Mouse (Mus musculus) hematopoietic stem cell, adult 5-6 weeks (primary cell): ENCODE measurements around the gene A1bg. TPM values are rescaled to one million over a fixed set of nuclear protein-coding genes. Genes with fewer than 3 reads are reported as not detected.

Experiments
- ATAC-seq, 2 experiments: fragments of 125-278 bp in 1 of 2; replicated peaks in 1 of 2; 2 replicates each; pipeline ENCODE4 v1.8.0; 2016 to 2017; ENCODE audit warnings: inconsistent platforms in 2 of 2, mild to moderate bottlenecking in 2 of 2, moderate number of reproducible peaks in 2 of 2, low read depth in 1 of 2, moderate TSS enrichment in 1 of 2; ENCODE audit not compliant: low FRiP score in 2 of 2, poor library complexity in 2 of 2, severe bottlenecking in 2 of 2, insufficient read depth in 1 of 2, low TSS enrichment in 1 of 2
- total RNA-seq: library from RNA; stranded (forward); fragments of 172-1452, 232-1000 nt; gene quantifications from 2 replicates; pipeline ENCODE4 v1.2.3, GENCODE M21; 2017

The A1bg gene
- total RNA-seq, result not detected in 2 replicates

DNA sequence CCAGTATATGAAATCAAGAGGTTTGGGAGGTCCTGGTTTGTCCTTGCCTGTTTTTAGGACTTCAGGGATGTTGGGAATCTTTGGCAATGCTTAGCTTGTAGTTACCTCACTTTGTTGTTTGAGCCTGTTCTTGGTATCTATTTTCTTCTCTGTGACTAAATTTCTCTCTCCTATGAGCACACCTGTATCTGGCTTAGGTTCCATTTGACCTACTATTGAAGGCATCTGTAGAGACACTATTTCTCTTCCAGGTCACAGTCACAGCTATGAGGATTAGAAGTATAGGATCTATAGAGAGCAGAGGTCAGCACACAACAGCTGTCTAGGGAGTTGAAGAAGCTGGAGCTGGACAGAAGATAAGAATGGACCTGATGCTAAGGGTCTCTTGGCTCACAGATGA, at the start of gene A1bg:
A1bg (minus strand) TSS at position 101 of the 400 bp plus-strand sequence.
- ATAC-seq, result no peak

DNA sequence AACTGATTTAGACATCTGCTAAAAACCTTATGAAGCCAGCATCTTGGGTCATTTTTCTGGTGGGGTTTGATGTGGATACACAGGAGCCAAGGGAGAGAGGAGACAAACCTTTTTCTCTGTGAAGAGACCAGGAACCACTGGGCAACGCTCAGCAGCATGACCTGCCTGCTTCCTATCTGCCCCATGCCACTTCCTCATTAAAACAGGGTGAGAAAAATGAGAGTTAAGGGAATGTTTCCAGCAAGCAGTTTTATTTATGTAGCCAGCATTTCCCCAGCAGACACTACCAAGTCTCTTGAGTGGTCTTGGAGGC, 45.7 kb upstream of the A1bg start:
- no peak for ATAC-seq

DNA sequence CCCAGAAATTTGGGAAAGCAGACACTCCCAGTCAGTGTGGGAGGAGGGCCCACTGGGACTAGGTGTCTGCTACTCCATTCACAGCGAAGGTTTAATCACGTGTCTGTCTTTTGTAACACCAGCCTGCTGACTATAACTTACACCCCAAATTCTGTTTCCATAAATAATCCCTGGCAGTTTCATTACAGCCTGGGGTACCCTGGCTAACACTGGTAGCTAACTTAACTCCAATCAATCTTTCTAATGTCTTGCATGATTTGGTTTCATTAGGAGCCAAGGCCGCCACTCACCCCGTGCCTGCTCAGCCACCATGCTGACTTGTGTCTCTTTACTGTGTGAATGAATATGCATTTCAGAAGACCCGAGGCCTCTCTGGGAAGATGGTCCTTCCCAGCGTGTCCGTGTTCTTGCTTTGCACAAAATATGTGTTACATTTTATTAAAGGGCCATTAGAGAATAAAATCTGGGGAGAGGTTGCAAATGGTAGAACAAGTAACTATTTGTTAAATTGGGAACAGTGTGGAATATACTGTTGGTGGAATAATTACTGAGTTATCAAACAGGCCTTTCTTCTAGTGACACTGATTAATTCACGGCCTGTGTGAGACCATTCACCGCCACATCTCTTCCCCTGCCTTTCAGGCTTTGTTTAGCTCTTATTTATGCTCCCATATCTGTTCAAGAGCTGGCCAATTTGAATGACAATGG, 45.2 kb upstream of the A1bg start:
- no peak for ATAC-seq

DNA sequence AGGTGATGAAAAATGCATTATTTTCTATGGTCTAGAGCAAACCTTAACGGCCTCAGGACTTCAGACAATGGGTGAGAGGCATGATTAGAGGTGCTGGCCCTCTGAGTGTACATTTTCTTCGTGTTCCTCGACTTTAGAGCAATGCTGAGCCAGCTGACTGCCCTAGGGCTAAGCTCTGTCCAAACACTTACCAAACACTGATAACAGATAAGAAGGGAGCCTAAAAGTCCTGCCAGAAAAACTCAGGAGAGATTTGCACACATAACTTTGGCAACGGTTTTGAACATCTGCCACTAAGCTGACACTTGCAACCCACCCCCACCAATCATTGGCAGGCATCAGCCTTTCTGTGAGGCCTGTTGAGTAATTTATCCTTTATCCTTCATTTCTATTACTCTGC, 2.9 kb upstream of the A1bg start:
- no peak for ATAC-seq

DNA sequence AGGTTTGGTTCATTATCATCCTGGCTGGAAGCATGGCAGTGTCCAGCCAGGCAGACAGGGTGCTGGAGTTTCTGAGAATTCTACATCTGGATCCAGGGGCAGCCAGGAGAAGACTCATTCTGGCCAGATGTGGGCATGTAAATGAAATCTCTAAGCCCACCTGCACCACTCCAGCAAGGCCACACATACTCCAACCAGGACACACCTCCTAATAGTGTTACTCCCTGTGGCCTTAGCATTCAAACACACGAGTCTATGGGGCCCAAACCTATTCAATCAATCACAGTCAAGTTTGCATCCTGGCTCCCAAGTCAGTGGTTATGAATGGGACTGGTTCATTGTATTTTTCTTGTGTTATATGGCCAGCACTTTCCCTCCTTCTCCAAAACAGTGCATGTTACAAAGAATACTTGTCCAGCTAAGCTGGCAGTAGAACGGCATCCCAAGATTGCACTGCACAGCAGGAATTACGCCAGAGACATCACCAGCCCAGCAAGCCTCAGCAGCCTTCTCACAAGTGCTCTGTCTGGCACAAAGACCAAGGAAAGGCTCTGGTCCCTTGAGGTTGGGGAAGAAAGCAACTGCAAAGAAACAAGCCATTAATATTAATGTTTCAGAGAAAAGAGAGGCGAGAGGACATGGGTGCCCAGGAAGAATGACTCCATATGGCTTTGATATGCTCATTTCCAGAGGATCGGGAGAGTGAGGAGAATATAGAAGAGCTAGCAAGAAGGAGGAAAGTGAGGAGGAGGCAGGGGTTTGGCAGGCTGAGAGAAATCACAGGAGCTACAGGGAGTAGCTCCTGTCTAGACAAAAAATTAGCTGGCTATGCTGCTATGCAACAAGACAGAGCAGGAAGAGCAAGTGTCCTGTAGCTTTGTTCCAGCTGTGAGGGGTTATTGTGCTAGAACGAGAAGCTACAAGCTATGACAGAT, 18.8 kb downstream of the A1bg start:
- ATAC-seq, result no peak

DNA sequence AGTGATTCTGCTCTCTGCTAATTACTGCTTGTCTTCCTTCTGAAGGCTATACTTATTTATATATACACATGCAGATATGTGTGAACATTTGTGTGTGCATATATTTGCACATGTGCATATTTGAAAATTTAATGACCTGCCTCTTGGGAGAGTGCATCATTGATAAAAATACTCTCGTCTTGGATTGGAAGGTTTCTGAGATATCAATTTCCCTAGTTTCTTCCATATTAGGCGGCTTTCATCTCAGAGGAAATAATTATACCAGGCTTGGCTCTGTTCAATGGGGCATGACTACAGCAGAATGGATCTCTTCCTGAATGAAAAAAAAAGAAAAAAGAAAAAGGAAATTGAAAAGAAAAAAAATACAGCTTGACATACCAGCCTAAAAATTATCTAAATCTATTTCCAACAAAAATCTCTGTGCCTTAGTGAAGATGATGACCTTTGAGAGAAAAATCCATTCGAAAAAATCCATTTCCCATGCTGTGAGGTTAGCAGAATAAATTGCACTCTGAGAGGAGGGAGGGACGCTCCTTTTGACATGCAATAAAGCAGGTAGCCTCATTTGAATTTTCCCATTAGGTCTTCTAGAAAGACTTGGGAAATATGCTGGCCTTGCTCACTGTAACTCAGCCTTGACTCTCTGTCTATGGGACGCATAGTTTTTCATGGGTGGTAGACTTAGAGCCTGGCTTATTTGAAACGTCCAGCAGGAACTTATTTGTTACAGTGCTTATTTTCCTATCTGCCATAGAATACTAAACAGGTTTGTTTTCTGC, 24.4 kb downstream of the A1bg start:
- no peak for ATAC-seq

DNA sequence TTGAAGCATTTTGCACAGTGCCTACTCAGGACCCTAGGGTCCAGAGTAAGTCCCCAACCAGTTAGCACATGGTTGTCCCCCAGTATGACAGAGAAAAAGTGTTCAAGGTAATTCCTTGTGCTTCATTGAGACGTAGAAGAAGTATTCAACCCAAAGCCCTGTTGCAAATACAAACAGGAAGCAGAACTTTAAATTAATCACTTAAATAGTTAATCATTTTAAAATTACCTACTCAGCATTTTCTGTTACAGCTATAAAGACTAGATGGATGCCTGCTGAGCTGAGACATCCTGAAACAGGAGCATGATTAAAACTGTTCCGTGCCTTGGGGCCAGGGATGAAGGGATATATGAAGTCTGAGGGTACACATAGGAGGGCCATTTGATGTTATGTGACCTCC, 26.8 kb downstream of the A1bg start:
- ATAC-seq, result no peak

DNA sequence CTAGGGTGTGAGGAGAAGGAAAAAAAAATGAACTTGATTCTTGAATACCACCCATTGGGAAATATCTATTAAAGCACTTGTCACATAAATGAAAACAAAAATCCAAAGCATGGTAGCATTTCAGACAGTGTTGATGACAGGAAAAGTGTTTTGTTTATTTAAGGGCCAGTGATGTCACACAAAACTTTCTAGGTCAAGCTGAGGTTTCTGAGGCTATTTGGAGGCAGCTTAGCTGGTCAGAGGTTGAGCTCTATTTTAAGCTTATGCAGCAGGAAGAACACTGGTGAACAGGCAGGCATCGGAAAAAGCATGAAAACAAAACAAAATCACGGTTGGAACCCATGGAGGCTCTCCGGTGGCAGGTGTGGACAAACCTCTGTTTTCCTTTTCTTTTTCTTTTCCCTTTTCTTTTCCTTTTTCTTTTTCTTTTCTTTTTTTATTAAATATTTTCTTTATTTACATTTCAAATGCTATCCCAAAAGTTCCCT, 29.8 kb downstream of the A1bg start:
- ATAC-seq, result no peak

DNA sequence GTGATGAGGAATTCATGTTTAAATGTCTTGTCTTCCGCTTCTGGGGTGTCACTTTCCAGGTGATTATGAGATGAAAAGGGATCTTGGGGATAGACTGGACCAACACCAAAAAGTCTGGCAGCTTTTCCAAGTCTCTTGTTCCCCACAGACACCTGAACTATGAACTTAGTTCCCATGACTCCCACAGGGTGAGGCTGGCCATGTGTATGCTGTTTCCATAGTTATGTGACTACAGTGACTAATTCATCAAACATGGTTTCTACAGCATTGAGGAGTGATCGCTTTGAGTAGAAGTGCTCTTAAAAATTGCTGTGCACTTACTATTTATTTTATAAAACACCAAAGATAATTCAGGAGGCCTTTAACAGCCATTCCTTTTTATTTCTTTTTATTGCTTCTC, 34.1 kb downstream of the A1bg start:
- no peak for ATAC-seq

DNA sequence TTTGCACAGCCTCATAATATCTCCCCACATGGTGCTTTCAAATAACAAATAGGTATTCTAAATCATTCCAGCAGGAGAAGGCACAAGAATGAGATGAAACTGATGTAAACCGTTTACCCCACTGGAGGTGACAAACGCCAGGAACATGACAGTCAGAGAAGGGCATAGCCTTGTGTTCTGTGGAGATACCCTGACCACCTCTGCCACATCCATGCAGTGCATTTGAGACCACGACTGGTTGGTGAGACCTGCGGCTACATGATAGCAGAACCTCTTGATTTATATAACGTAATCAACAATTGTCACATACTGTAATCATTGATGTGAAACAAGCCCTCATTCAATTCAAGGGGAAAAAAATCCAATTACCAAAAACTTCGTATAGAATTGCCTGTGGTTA, 47.1 kb downstream of the A1bg start:
- no peak for ATAC-seq

DNA sequence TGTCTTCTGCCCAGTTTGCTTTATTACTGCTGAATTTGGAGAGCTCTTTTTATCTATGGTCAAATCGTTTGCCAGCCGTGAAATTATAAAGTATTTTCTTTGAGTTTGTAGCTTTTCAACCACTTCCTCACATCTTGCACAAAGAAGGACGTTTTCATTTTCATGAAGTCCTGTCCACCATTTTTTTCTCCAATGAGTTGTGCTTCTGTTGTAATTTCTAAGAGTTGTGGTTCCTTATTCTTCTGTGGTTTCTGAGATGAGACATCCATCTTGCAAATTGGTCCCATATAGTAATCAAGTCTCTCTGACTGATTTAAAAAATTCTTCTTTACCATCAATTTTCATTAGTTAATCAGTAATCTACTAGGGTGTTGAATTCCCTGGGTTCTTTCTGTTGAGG, 60.4 kb downstream of the A1bg start:
- ATAC-seq, result no peak

DNA sequence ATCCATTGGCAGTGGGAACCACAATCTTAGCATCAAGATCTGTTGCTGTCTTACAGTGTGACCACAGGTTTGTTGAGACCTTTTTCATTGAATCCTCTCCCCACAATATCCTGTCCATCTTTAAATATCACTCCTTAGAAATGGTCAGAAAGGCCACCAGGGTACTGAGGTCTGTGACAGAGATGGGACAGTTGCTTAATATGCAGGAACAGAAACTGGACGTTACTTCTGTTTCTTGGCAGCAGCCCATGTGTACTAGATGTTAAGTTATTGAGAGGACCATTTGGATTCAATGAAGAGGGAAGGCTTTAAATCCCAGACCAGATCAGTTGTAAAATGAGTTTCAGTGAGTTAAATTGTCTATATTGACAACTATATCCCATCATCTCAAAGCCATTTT, 67.7 kb downstream of the A1bg start:
- ATAC-seq, result no peak

DNA sequence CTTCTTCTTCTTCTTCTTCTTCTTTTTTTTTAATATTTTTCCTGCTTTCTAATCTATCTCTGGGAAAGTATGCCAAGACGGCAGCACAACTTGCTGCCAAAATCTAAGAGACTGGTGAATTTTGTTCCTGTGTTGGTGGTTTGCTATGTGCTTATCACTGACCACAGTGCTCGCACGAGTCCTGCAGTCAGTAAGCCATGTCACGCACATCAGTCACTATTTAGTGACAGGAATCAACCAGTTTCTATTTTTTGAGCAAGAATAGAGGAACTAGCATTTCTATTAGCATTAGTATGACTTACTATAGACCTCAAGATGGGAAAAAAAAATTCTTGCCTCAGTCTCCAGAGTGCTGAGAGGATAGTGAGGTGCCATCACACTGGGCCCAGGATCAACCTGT, 68.7 kb downstream of the A1bg start:
- ATAC-seq, result peak; percentile 68 to 72

DNA sequence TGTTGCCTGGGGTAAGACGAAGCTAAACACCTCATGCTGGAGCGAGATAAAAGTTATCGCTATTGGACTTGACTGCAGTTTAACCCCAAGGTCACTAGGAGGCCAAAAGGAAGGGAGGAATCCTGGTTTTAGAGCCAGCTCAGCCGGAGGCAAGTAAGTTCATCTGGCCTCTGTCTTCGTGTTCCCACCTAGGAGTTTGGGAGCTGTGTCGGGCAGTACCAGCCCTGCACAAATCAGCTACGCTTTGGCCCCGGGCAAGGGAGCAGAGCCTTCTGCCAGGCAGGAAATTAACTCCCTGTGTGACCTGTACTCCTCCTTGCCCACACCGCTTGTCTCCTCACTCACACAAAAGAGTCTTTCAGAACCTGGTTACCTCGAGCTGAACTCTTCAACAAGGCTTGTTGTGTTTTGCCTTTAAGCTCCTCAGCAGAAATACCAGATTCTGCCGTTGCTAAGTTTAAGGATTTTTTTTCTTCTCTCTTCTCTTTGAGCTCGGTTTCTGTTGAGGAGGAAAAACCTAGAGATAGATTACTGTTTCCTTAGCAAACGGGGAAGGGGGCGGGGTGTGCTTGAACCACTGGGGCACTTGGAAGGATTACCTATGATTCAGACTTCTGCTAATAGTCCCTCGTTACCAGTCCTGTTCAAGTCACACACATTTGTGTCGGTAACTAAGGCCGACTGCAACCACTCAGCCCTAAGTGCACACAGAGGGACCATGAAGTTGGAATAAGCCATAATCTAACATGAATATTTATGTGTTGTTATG, 69.4 kb downstream of the A1bg start, which contains the start of gene Fam84b:
Fam84b (minus strand) TSS at position 548 of the 769 bp plus-strand sequence.
- ATAC-seq, result peak; percentile 44 to 56

DNA sequence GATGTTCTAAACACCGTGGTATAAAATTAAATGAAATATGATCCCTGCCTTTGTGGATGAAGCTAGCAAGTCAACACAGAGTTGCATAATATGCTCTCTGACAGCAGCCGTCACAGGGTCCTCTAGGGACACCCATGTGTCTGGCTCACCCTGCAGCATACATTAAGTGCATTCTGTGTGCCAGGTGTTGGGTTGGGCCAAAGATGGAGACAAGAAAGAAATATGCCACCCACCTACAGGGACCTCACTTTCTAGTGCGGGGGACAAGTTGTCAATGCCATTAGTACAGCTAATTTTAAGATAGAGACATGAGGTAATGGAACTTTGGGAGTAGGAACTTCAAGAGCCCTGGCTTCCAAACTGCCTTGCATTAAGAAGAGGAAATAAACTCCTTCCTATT, 74.2 kb downstream of the A1bg start:
- ATAC-seq, result no peak
